Mouse (Mus musculus): ENCODE data around the gene Fer.

GRCm38 (mm10) chr17:64108773-64109172 lies 245.9 kb downstream of the Fer start:
- TF ChIP-seq CTCF (IDR thresholded peaks at IDR 0.05; ENCODE audit: extremely low read depth, insufficient read depth, insufficient read length, insufficient replicate concordance) (no peak), POLR2A (IDR thresholded peaks at IDR 0.05; ENCODE audit: low read depth, low read length) (no peak)

Data from spleen, adult 2 months (tissue).